Mouse (Mus musculus): ENCODE data around the gene Retn. TPM values are rescaled to one million over a fixed set of nuclear protein-coding genes. Genes with fewer than 3 reads are reported as not detected.

Gene Retn
- total RNA-seq, 2 experiments from 2014 or later, result not detected

GRCm38 (mm10) chr8:3664405-3664804 is 8.8 kb downstream of the Retn start:
- DNase-seq, result no peak

GRCm38 (mm10) chr8:3665507-3665906 is 9.9 kb downstream of the Retn start, which contains the start of gene Mcemp1:
Gene Mcemp1, plus strand, starts transcription at chr8:3665754.
- no peak for DNase-seq

- DNase-seq, result no peak
Observed at GRCm38 (mm10) chr8:3670388-3670787, 14.8 kb downstream of the Retn start.

- DNase-seq, result peak; percentile 84
Observed at GRCm38 (mm10) chr8:3671980-3672491, 16.5 kb downstream of the Retn start, which contains the start of gene Fcor. Gene Fcor, minus strand, starts transcription at chr8:3672362.

- no peak for DNase-seq
Observed at GRCm38 (mm10) chr8:3674671-3675070, 19.1 kb downstream of the Retn start.

GRCm38 (mm10) chr8:3676131-3676992 is 20.8 kb downstream of the Retn start, which contains the start of gene Trappc5:
Gene Trappc5, plus strand, starts transcription at chr8:3676299.
- DNase-seq, result peak; percentile 95

- DNase-seq, result no peak
Observed at GRCm38 (mm10) chr8:3676993-3677579, 21.5 kb downstream of the Retn start.

- no peak for DNase-seq
Observed at GRCm38 (mm10) chr8:3678831-3679230, 23.3 kb downstream of the Retn start.

GRCm38 (mm10) chr8:3679236-3679635 is 23.7 kb downstream of the Retn start:
- no peak for DNase-seq

GRCm38 (mm10) chr8:3679656-3680055 is 24.1 kb downstream of the Retn start:
- DNase-seq, result no peak

GRCm38 (mm10) chr8:3682435-3682834 is 26.9 kb downstream of the Retn start:
- no peak for DNase-seq

GRCm38 (mm10) chr8:3683408-3684176 is 28.0 kb downstream of the Retn start:
- peak; percentile 15 for DNase-seq

GRCm38 (mm10) chr8:3684530-3684929 is 29.0 kb downstream of the Retn start:
- no peak for DNase-seq

GRCm38 (mm10) chr8:3685422-3685821 is 29.9 kb downstream of the Retn start:
- DNase-seq, result no peak

- DNase-seq, result no peak
Observed at GRCm38 (mm10) chr8:3687537-3687936, 32.0 kb downstream of the Retn start.

- DNase-seq, result no peak
Observed at GRCm38 (mm10) chr8:3690774-3691173, 35.2 kb downstream of the Retn start.

- no peak for DNase-seq
Observed at GRCm38 (mm10) chr8:3694121-3694520, 38.6 kb downstream of the Retn start, which contains the start of gene Fcer2a. Gene Fcer2a, minus strand, starts transcription at chr8:3694175.

- DNase-seq, result no peak
Observed at GRCm38 (mm10) chr8:3701491-3701890, 45.9 kb downstream of the Retn start.

GRCm38 (mm10) chr8:3705711-3706110 is 50.1 kb downstream of the Retn start:
- DNase-seq, result no peak

- no peak for DNase-seq
Observed at GRCm38 (mm10) chr8:3707611-3708010, 52.0 kb downstream of the Retn start.
